Mouse (Mus musculus): ENCODE results near the gene Milr1. TPM values are rescaled to one million over a fixed set of nuclear protein-coding genes. Genes with fewer than 3 reads are reported as not detected.
"Not testable (repeated sequence)": the region's sequence is repeated elsewhere in the genome, so short reads cannot be mapped to it uniquely, and the experiment has no call there.

The Milr1 gene
- polyA plus RNA-seq, 1 experiment from 2014 or later: 1.4 TPM

DNA sequence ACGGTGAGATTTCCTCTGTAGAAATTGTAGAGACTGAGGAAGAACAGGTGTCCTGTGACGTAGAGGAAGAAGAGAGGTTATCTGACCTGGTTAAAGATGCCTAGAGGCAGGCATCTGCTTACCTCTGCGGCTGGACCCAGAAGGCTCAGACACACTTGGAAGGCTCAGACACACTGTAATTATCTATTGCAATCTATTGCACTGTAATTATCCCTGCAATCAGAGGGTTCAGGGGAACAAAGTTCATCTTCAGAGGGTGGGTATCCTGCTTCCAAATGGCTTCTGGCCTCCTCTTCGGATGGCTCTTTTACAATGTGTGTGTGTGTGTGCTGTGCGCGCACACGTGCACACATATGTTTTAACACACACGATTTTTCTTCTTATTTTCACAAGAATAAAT lies 30.6 kb upstream of the Milr1 start:
- WGBS: 81% methylated on average over 8 of the region's 8 CpGs
- Histone ChIP-seq H3K4me1 (peaks cover 5% of the 10 kb centered on the region; the same call in 1 of the 2 replicates), H3K36me3 (no peaks in the 10 kb centered on the region), H3K27me3 (no peaks in the 10 kb centered on the region), H3K9ac (no peak overlapping the region), H3K9me3 (no peaks in the 10 kb centered on the region), H3K4me2 (replicated peaks) (no peak overlapping the region), H3K4me3 (no peak overlapping the region), H3K27ac (no peak overlapping the region)
- ATAC-seq (ENCODE audit: low FRiP score, low read depth): no peak

DNA sequence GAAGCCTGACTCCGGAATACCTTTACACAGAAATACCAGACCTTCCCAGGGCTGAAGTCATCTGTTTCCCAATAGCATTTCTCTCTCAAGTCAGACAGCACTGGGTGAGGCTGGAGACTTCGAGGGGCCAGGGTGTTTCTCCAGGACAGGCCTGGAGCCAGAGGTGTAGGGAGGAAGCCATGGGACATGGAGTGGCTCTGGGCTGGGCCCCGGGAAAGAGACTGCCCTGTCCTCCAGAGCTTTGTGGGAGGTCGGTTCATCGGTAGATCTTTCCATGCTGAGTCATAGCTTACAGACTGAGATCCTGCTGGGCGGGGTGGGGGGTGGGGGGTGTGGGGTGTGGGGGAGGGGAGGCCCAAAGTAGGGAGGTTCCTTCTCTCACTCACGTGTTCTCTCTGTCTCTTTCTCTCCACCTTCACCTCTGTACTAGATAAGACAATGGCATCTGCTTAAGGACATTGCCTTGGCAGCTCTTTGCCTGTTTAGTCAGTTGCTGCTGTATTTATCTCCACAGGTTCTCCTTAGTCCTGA lies 28.1 kb upstream of the Milr1 start:
- Histone ChIP-seq H3K9ac (no peak overlapping the region), H3K27ac (0 out of 2 replicates have a peak overlapping the region, but pooled peaks have one; percentile 33), H3K27me3 (no peaks in the 10 kb centered on the region), H3K4me3 (no peak overlapping the region), H3K4me2 (replicated peaks) (no peak overlapping the region), H3K9me3 (no peaks in the 10 kb centered on the region), H3K4me1 (peaks cover 11% of the 10 kb centered on the region; the same call in 1 of the 2 replicates), H3K36me3 (no peaks in the 10 kb centered on the region)
- 12% methylated on average over 6 of the region's 7 CpGs for WGBS
- no peak for ATAC-seq (ENCODE audit: low FRiP score, low read depth)

DNA sequence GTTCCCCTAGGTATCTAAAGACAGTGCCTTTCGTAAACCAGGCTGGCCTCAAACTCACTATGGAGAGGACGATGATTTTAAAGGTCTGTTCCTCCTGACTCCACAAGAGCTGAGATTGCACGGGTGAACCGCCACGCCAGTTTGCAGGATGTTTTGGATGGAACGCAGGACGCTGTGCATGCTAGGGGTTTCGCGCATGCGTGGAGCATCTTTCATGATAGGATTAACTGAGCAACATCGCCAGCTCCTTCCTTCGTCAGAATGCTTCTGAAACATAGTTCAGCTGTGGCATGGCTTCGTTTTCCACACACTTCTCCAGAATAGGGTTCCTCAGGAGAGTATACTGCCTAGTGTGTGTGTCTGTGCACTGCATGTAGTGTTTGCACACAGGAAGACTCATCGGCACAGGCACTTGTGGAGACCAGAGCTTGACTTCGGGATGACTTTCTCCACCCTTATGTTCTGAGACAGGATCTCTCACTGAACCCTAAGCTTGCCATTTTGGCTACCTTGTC lies 27.4 kb upstream of the Milr1 start:
- Histone ChIP-seq H3K27ac (no peak overlapping the region), H3K4me1 (peaks cover 18% of the 10 kb centered on the region; the same call in 1 of the 2 replicates), H3K36me3 (no peaks in the 10 kb centered on the region), H3K9ac (no peak overlapping the region), H3K9me3 (no peaks in the 10 kb centered on the region), H3K4me3 (no peak overlapping the region), H3K4me2 (replicated peaks) (no peak overlapping the region), H3K27me3 (no peaks in the 10 kb centered on the region)
- 84% methylated on average over 15 of the region's 15 CpGs for WGBS
- ATAC-seq (ENCODE audit: low FRiP score, low read depth): no peak

DNA sequence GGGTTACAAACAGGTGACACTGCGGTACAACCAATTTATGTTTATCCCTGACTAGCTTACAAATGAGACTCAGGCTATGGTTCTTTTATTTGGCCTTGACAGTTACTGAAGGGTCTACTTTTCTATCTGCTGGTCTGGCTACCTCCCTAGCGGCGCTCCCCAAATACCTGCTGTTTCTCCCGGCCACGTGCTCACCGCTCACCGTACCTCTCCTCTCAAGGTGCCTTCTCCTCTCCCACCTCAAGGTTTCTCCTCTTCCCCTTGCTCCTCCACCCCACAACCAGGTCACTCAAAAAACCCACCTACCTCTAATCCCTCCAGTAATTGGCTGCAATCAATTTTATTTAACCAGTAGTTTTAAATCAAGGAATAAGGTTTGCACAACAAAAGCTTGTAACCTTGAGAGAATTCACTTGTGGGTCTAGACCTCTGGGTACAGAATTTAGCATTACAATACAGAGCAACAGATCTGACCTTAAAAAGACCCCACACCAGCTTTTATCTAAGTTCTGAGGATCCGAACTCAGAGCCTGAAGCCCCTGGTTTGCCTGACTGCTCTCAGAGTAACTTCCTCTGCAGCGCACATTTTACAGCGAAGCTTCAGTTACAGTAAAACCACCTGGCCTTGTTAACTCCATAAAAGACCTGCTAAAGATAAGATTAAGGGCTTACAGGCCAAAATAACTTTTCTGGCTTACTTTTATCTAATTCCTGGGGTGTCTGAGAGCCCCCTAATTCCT lies 26.7 kb upstream of the Milr1 start:
- Histone ChIP-seq H3K4me1 (peaks cover 19% of the 10 kb centered on the region; the same call in 1 of the 2 replicates), H3K9ac (no peak overlapping the region), H3K4me2 (replicated peaks) (no peak overlapping the region), H3K4me3 (no peak overlapping the region), H3K27me3 (no peaks in the 10 kb centered on the region), H3K27ac (no peak overlapping the region), H3K36me3 (no peaks in the 10 kb centered on the region), H3K9me3 (no peaks in the 10 kb centered on the region)
- 88% methylated on average over 10 of the region's 10 CpGs for WGBS
- ATAC-seq (ENCODE audit: low FRiP score, low read depth): no peak

DNA sequence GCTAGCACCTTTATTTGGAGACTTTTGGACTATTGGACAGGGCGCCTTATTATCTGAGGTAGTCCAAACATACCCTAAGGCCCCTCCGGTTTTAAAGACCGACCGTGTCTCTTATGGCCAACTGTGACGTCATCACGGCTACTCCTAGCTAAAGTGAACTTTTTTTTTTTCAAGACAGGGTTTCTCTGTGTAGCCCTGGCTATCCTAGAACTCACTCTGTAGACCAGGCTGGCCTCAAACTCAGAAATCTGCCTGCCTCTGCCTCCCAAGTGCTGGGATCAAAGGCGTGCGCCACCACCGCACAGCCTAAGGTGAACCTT lies 26.1 kb upstream of the Milr1 start:
- peaks cover 19% of the 10 kb centered on the region; the same call in 1 of the 2 replicates for H3K4me1 ChIP-seq
- WGBS: 92% methylated on average over 9 of the region's 9 CpGs
- H3K4me2 ChIP-seq (replicated peaks); H3K4me3 ChIP-seq; ATAC-seq (ENCODE audit: low FRiP score, low read depth); H3K27ac ChIP-seq; H3K9me3 ChIP-seq; H3K27me3 ChIP-seq; H3K36me3 ChIP-seq; H3K9ac ChIP-seq: not testable (repeated sequence)

DNA sequence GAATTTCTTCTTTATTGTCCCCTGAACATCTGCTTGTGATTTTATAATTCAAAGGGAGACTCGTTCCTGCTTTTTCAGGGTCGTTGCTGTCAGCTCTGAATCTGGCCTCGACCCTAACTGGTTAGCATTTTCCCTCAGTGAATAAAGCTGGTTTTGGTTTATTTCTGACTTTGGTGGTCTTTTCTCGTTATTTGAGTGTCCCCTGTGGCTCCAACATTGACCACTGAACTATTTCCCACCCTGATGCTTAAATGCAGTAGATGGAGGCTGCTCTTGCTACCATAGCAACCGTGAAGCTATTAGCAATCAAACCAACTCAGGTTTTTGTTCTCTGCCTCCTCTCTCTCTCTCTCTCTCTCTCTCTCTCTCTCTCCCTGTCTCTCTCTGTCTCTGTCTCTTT lies 23.1 kb upstream of the Milr1 start:
- no peak for ATAC-seq (ENCODE audit: low FRiP score, low read depth)
- H3K4me2 ChIP-seq (replicated peaks): no peak overlapping the region
- no peaks in the 10 kb centered on the region for H3K27me3 ChIP-seq
- peaks cover 13% of the 10 kb centered on the region; the same call in 1 of the 2 replicates for H3K4me1 ChIP-seq
- 17% methylated on average over 5 of the region's 5 CpGs for WGBS
- H3K9me3 ChIP-seq: no peaks in the 10 kb centered on the region
- no peak overlapping the region for H3K4me3 ChIP-seq
- H3K9ac ChIP-seq: no peak overlapping the region
- H3K27ac ChIP-seq: no peak overlapping the region
- no peaks in the 10 kb centered on the region for H3K36me3 ChIP-seq

DNA sequence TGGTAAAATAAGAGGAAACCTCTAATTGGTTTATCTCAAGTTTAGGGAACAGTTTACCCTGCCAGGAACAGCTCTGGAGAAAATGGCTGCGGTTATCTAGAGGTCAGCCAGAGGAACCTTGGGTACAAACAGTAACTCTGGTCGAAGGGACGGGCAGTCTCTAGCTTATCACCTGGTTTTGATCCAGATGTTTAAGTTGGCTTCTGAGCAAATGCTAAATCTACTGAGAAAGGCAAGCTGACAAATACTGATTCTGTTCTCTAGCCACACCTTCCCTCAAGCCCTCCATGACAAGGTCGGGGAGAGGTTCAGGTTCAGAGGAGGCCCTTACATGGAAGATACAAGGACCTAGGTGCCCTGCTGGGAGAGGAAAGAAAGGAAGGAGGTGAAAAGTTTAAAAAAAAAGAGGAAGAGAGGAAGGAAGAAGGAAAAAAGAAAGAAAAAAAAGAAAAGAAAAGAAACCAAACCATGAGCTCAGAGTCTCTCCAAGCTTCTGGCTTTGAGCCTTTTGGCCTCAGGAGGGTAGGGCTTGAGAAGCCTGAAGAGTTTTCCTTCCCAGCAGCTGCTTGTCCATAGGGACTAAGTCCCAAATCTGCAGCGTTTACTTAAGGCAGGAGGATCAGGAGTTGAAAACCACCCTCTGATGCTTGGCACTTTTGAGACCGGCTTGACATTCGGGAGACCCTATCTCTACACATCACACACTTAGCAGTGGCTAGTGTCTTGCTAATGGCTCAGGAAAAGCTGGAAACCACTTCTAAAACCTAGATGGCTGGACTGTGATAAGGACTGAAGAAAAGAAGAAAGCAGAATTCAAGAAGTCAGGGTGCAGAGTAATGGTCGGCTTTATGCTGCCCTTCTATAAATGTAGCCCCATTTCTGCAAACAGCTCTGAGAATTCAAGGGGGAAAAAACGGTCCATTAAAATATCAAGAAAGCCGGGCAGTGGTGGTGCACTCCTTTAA lies 22.3 kb upstream of the Milr1 start:
- H3K4me1 ChIP-seq: peaks cover 13% of the 10 kb centered on the region; the same call in 1 of the 2 replicates
- no peak for ATAC-seq (ENCODE audit: low FRiP score, low read depth)
- H3K27me3 ChIP-seq: no peaks in the 10 kb centered on the region
- no peak overlapping the region for H3K27ac ChIP-seq
- H3K4me3 ChIP-seq: no peak overlapping the region
- no peak overlapping the region for H3K9ac ChIP-seq
- H3K4me2 ChIP-seq (replicated peaks): no peak overlapping the region
- no peaks in the 10 kb centered on the region for H3K36me3 ChIP-seq
- no peaks in the 10 kb centered on the region for H3K9me3 ChIP-seq
- 64% methylated on average over 10 of the region's 10 CpGs for WGBS

DNA sequence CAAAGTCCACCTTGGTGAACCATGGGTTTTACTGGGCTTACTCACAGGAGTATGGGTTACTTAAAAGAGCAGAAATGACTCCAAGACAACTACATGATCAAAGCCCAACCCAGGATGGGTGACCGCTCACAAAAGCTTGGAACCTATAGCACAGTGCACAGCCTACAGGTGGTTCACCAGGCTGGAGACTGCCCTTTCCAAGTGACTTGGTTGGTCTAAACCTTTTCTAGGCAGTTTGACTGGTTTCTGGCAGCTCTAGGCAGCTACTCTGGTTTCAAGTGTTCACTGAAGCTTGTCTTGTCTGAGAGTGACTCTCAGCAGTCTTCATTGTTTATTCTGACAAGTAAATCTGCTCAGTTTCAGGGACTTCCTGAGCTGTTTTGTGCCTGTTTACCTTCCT lies 21.4 kb upstream of the Milr1 start:
- no peak overlapping the region for H3K9ac ChIP-seq
- H3K27me3 ChIP-seq: no peaks in the 10 kb centered on the region
- peaks cover 13% of the 10 kb centered on the region; the same call in 1 of the 2 replicates for H3K4me1 ChIP-seq
- ATAC-seq (ENCODE audit: low FRiP score, low read depth): no peak
- H3K9me3 ChIP-seq: no peaks in the 10 kb centered on the region
- H3K27ac ChIP-seq: no peak overlapping the region
- no peaks in the 10 kb centered on the region for H3K36me3 ChIP-seq
- no peak overlapping the region for H3K4me3 ChIP-seq
- 92% methylated on average over 1 of the region's 1 CpGs for WGBS
- no peak overlapping the region for H3K4me2 ChIP-seq (replicated peaks)

DNA sequence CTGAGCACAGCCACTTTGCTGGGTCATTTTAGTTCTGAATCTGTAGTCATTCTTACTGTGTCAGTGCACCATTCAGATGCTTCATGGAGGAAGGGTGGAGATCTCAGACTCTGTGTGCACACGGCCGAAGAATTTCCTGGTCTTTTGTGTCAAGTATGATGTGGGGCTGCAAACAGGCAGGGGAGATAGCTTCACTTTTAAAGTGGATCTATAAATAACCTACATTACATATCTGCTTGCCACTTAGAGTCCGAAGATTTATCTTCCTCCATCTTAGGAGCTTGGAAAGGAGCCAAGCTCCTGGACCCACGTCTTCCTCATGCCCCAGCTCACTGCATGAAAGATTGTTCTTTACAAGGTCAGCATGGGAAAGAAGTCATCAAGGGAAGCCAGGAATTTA lies 20.3 kb upstream of the Milr1 start:
- H3K4me3 ChIP-seq: no peak overlapping the region
- H3K36me3 ChIP-seq: no peaks in the 10 kb centered on the region
- no peak overlapping the region for H3K9ac ChIP-seq
- no peaks in the 10 kb centered on the region for H3K9me3 ChIP-seq
- H3K27ac ChIP-seq: no peak overlapping the region
- H3K27me3 ChIP-seq: no peaks in the 10 kb centered on the region
- peaks cover 13% of the 10 kb centered on the region; the same call in 1 of the 2 replicates for H3K4me1 ChIP-seq
- no peak for ATAC-seq (ENCODE audit: low FRiP score, low read depth)
- WGBS: 75% methylated on average over 4 of the region's 4 CpGs
- H3K4me2 ChIP-seq (replicated peaks): no peak overlapping the region

DNA sequence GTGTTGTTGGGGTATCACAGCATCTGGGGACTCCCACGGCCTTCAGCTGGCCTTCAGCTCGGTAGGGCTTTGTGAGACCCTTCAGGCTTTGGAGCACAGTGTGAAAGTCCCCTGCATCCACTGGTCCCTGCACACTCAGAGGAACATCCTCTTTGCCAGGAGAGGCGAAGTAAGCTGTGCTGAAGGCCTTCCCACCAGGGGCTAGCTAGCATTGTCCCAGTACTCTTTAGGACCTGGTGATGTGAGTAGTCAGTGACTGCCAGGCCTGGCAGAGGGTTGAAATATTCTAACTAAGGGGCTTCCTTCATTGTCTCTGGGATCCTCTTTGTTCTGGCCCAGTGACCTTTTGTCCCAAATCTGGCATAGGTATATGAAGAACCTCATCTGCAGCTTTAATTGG lies 14.4 kb upstream of the Milr1 start:
- Histone ChIP-seq H3K27me3 (no peaks in the 10 kb centered on the region), H3K9ac (no peak overlapping the region), H3K9me3 (no peaks in the 10 kb centered on the region), H3K36me3 (no peaks in the 10 kb centered on the region), H3K4me2 (replicated peaks) (no peak overlapping the region), H3K27ac (no peak overlapping the region; the same call in 1 of the 2 replicates), H3K4me1 (peaks cover 8% of the 10 kb centered on the region; the same call in 1 of the 2 replicates), H3K4me3 (no peak overlapping the region)
- no peak for ATAC-seq (ENCODE audit: low FRiP score, low read depth)
- WGBS: 69% methylated on average over 3 of the region's 3 CpGs

DNA sequence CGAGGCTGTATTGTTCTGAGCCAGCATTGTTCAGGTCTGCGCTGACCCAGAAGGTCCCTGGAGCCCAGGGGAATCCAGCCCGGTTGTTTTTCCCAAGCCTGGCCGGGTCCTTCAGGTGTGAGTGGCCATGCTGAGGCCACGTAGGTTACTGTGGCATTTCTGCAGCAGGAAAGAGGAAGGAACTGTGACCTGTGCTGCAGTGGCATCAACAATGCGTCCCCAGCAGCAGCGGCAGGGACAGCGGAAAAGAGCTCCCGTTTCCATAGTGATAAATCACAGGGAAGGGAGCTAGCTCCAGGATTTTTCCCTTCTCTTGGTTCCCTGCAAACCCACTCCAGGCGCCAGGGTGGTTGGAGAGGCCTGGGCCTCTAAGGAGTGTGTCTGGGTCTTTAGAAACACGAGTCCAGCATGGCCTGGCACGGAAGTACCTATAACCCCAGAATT lies 13.8 kb upstream of the Milr1 start:
- Histone ChIP-seq H3K4me1 (peaks cover 8% of the 10 kb centered on the region; the same call in 1 of the 2 replicates), H3K4me2 (replicated peaks) (no peak overlapping the region), H3K27ac (no peak overlapping the region), H3K36me3 (no peaks in the 10 kb centered on the region), H3K27me3 (no peaks in the 10 kb centered on the region), H3K4me3 (no peak overlapping the region), H3K9ac (no peak overlapping the region), H3K9me3 (no peaks in the 10 kb centered on the region)
- 36% methylated on average over 12 of the region's 12 CpGs for WGBS
- no peak for ATAC-seq (ENCODE audit: low FRiP score, low read depth)

DNA sequence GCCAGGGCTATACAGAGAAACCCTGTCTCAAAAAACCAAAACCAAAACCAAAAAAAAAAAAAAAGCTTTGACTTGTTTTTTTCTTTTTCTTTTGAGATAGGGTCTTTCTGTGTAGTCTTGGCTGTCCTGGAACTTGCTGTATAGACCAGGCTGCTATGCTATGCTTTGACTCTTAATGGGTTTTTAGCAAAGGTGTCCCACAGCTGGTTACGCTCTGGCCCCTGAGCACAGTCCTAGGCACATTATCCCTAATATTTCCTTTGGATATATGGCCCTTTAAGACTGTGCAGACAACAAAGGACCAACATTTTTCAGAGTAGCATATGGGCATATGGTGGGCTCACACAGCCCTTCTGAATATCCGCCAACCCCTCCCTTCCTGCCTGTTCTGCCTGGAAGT lies 11.9 kb upstream of the Milr1 start:
- Histone ChIP-seq H3K27me3 (no peaks in the 10 kb centered on the region), H3K36me3 (no peaks in the 10 kb centered on the region), H3K4me2 (replicated peaks) (no peak overlapping the region), H3K9ac (no peak overlapping the region), H3K9me3 (no peaks in the 10 kb centered on the region), H3K4me3 (no peak overlapping the region), H3K27ac (no peak overlapping the region), H3K4me1 (peaks cover 8% of the 10 kb centered on the region; the same call in 1 of the 2 replicates)
- ATAC-seq (ENCODE audit: low FRiP score, low read depth): no peak
- 95% methylated on average over 2 of the region's 2 CpGs for WGBS
